Mouse (Mus musculus) brain, embryonic 14.5 days (tissue): Measurements from ENCODE around the gene Bhlhe41. TPM values are rescaled to one million over a fixed set of nuclear protein-coding genes. Genes with fewer than 3 reads are reported as not detected.
A peak's percentile ranks its signal among the peaks of the same experiment; 100 is the strongest.

Experiments used
- DNase-seq: peaks from one replicate; pipeline ENCODE4 v3.0.0-alpha.2; 2011; ENCODE audit warnings: low read depth
- CTCF ChIP-seq: fragments of 200-500 bp; IDR thresholded peaks from 2 replicates; pipeline ENCODE4 v1.5.1; 2012; ENCODE audit warnings: inconsistent platforms, mild to moderate bottlenecking, moderate library complexity, borderline replicate concordance; ENCODE audit not compliant: insufficient read depth, insufficient read length; ENCODE audit errors: extremely low read depth
- POLR2A ChIP-seq: fragments of 200-500 bp; IDR thresholded peaks from 2 replicates; pipeline ENCODE4 v1.6.1; 2012; ENCODE audit warnings: mild to moderate bottlenecking, inconsistent platforms, borderline replicate concordance; ENCODE audit not compliant: poor library complexity, insufficient read depth, insufficient read length, severe bottlenecking; ENCODE audit errors: extremely low read depth
- polyA plus RNA-seq: library from polyadenylated mRNA; depleted of rRNA; stranded (reverse); fragments of >200 nt; gene quantifications from 2 replicates; pipeline ENCODE4 v1.2.3, GENCODE M21; 2012

Bhlhe41 gene
- polyA plus RNA-seq, 1 experiment = 3.1 TPM

DNA sequence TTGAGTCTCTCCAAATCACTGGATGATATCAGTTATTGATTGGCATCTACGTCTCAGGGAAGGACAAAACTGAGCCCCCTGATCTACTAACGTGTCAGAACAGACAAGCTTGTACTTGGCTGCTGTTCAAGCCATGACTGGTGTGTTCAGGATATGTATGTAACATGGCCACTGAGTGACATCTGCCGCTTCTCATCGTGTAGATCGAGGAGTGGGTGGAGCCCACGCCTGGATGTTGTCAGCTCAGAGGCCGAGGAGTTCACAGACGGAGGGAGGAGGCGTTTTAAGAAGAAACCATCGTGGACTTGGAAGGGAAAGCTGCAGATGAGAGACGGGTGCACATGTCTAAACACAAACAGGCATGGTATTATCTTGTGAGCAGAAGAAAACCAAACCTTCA, 26.6 kb upstream of the Bhlhe41 start:
- DNase-seq = no peak
- TF ChIP-seq POLR2A = no peak
- TF ChIP-seq CTCF = no peak

GRCm38 (mm10) chr6:145887719-145888118, 22.4 kb upstream of the Bhlhe41 start:
- DNase-seq = no peak
- TF ChIP-seq POLR2A (no peak), CTCF (no peak)

DNA sequence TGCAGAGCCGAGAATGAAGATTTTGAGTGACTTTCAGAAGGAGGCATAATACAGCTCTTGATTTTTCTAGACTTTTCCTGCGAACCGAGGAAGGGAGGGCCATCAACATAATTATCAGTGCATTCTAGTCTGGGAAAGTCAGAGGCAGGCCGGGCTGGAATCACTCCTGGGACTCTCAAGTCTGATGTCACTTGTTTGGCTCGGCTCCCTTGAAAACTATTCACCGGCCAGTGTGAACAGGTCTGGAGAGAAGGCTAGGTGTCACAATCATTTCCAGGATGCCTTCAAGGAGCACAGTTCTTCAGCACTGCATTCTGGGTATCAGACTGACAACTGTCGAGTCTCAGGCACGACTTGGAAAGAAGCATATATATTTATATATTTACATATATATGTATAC, 20.9 kb upstream of the Bhlhe41 start:
- TF ChIP-seq POLR2A (no peak), CTCF (no peak)
- DNase-seq = peak; percentile 33

DNA sequence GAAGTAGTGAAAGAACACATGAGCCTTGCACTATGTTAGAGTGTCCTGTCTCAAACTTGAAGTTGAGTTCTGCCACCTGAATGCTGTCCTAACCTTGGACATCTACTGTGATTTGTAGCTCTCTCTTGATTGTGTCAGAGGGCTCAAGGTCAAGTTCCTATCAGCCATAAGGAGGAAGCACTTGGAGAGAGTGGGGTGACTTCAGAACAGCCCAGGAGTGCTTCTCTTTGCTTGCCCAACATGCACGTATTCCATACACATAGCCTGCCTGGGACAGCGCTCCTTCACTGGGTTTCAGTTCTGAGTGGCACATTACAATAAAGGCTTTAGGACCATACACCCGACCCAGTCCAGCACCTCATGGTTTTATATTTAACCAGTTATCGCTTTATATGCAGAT, 19.7 kb upstream of the Bhlhe41 start:
- no peak for DNase-seq

GRCm38 (mm10) chr6:145883668-145884067, 18.3 kb upstream of the Bhlhe41 start:
- no peak for TF ChIP-seq POLR2A
- TF ChIP-seq CTCF = no peak

More for the DNA sequence above, 19.7 kb upstream of the Bhlhe41 start:
- TF ChIP-seq POLR2A (no peak), CTCF (no peak)

GRCm38 (mm10) chr6:145883010-145883409, 17.7 kb upstream of the Bhlhe41 start:
- no peak for TF ChIP-seq CTCF
- no peak for DNase-seq

More at GRCm38 (mm10) chr6:145883668-145884067, 18.3 kb upstream of the Bhlhe41 start:
- DNase-seq = no peak

DNA sequence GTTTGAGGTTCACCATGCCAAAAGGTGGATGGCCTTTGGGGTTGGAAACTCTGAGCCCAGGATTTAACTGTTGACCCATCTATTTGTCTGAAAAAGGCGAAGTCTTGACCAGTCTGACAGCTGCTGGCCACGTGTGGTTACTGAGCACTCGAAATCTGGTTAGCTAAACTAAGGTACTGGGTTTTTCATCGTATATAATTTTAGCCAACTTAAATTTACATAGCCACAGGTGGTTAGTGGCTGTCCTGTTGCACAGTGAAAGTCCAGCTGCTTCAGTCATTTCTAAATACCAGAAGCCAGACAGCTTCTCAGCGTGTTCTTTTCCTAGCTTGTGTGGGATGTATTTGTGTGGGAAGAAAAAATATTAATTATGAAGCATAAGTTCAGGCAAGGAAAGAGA, 15.3 kb upstream of the Bhlhe41 start:
- DNase-seq = no peak
- TF ChIP-seq POLR2A (no peak), CTCF (no peak)

- TF ChIP-seq POLR2A = no peak
- TF ChIP-seq CTCF = no peak
- DNase-seq = peak; percentile 73
Observed at GRCm38 (mm10) chr6:145876986-145877735, 11.8 kb upstream of the Bhlhe41 start.

DNA sequence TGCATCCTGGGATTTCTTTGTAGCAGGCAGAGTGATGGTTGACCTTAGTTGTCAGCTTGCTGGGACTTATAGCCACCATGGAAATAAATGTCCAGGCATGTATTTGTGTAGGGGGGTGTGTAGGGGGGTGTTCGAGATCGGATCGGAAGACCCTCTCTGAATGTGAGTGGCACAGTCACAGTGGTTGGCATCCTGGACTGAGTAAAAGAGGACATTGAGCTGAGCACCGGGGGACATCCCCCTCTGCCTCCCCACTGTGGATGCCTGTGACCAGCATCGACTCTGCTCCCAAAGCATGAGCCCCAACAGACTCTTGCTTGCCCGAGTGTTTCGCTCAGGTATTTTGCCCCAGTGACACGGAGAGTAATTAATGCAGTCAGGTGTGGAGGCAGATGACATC, 8.0 kb upstream of the Bhlhe41 start:
- no peak for TF ChIP-seq CTCF
- no peak for TF ChIP-seq POLR2A
- DNase-seq = no peak

DNA sequence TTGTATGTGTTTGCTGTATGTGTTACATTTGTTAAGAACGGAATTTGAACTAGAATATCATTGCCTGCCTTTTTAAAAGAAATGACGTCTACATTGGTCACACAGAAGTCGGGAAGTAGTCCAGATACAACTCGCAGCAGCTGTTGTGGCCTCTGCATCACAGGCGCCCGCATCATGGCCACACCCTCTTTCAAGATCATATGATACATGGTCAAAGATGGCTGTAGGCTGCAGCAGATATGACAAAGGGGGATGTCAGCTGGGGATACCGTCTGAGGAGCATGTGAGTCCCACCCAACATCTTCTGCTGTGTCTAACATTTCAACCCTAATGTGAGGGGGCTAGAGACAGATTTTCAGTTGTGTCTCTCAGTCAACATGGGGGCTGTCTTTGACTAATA, 6.7 kb upstream of the Bhlhe41 start:
- DNase-seq = no peak
- TF ChIP-seq POLR2A (no peak), CTCF (no peak)

- no peak for DNase-seq
- TF ChIP-seq POLR2A (no peak), CTCF (no peak)
Observed at GRCm38 (mm10) chr6:145870991-145871390, 5.6 kb upstream of the Bhlhe41 start.

DNA sequence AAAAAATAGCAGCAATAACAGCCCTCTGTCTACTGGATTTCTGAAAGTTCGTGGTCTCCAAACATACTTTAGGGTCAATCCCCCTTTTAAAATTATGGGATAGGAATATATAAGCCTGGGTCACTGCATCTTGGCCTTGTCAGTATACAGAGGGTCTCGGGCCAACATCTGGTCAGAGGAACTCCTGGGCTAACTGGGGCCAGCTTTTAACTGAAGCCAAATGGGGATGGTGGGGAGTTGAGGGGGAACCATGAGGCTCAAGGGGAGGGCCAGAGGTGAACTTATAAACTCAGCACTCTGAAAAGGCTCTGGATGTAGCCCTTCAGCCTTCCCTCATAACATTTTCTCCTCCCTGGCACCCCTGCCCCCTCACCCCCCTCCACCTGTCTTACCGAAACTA, 1.8 kb upstream of the Bhlhe41 start:
- TF ChIP-seq CTCF (no peak), POLR2A (no peak)
- no peak for DNase-seq
